Mouse (Mus musculus) cortical plate, adult 2 months (tissue): ENCODE results near the gene Arl8a. TPM values are rescaled to one million over a fixed set of nuclear protein-coding genes. Genes with fewer than 3 reads are reported as not detected.
A peak's percentile ranks its signal among the peaks of the same experiment; 100 is the strongest.

Source experiments
- H3K27ac ChIP-seq: fragments of 200-500 bp; 2 replicates; pipeline ENCODE4 v1.5.1; 2012; ENCODE audit warnings: low read length, control low read depth, inconsistent platforms; ENCODE audit not compliant: insufficient read depth
- H3K4me1 ChIP-seq: fragments of 200-500 bp; 2 replicates; pipeline ENCODE4 v1.6.1; 2011; ENCODE audit warnings: low read length; ENCODE audit not compliant: control insufficient read depth, insufficient read depth
- H3K4me3 ChIP-seq: fragments of 200-500 bp; 2 replicates; pipeline ENCODE4 v1.5.1; 2011; ENCODE audit warnings: mild to moderate bottlenecking, low read length, control low read depth; ENCODE audit not compliant: insufficient read depth
- CTCF ChIP-seq: fragments of 200-500 bp; IDR thresholded peaks from 2 replicates; pipeline ENCODE4 v1.5.1; 2011; ENCODE audit warnings: mild to moderate bottlenecking, control low read depth, low read length; ENCODE audit not compliant: insufficient read depth; ENCODE audit errors: extremely low read depth
- POLR2A ChIP-seq: fragments of 200-500 bp; IDR thresholded peaks from 2 replicates; pipeline ENCODE4 v1.6.1; 2011; ENCODE audit warnings: mild to moderate bottlenecking, low read length, control low read depth; ENCODE audit not compliant: insufficient read depth; ENCODE audit errors: extremely low read depth
- polyA plus RNA-seq: library from polyadenylated mRNA; depleted of rRNA; stranded (reverse); fragments of >200 nt; gene quantifications from 2 replicates; pipeline ENCODE4 v1.2.3, GENCODE M21; 2012

Gene Arl8a
- polyA plus RNA-seq, 1 experiment, result 358 TPM

- no peak for TF ChIP-seq POLR2A
- no peak for TF ChIP-seq CTCF
- Histone ChIP-seq H3K4me3 (peak overlapping the region; percentile 16; the same call in 1 of the 2 replicates), H3K4me1 (peaks cover 2% of the 10 kb centered on the region), H3K27ac (peak overlapping the region; percentile 8; the same call in 1 of the 2 replicates)
Observed at GRCm38 (mm10) chr1:135154011-135154410, 7.4 kb downstream of the Arl8a start.

- peaks cover 2% of the 10 kb centered on the region; the same call in 1 of the 2 replicates for H3K4me1 ChIP-seq
- TF ChIP-seq POLR2A, result peak; percentile 50; the same call in 1 of the 2 replicates
- peak; percentile 87 for TF ChIP-seq CTCF
- H3K4me3 ChIP-seq, result peak overlapping the region; percentile 16
- H3K27ac ChIP-seq, result 0 out of 2 replicates have a peak overlapping the region, but pooled peaks have one; percentile 2
Observed at GRCm38 (mm10) chr1:135154411-135154959, 7.9 kb downstream of the Arl8a start.

GRCm38 (mm10) chr1:135156300-135156699 is 9.7 kb downstream of the Arl8a start:
- H3K27ac ChIP-seq, result no peak overlapping the region
- no peak overlapping the region for H3K4me3 ChIP-seq
- H3K4me1 ChIP-seq, result peaks cover 1% of the 10 kb centered on the region; the same call in 1 of the 2 replicates
- TF ChIP-seq CTCF (no peak), POLR2A (no peak)

- TF ChIP-seq CTCF, result no peak
- TF ChIP-seq POLR2A, result 0 out of 2 replicates have a peak, but pooled peaks have one; percentile 11
- Histone ChIP-seq H3K27ac (0 out of 2 replicates have a peak overlapping the region, but pooled peaks have one; percentile 2), H3K4me1 (no peaks in the 10 kb centered on the region), H3K4me3 (no peak overlapping the region)
Observed at GRCm38 (mm10) chr1:135158633-135159032, 12.0 kb downstream of the Arl8a start.

GRCm38 (mm10) chr1:135159074-135159473 is 12.4 kb downstream of the Arl8a start:
- TF ChIP-seq POLR2A (no peak), CTCF (no peak)
- Histone ChIP-seq H3K4me3 (no peak overlapping the region), H3K27ac (no peak overlapping the region), H3K4me1 (no peaks in the 10 kb centered on the region)

- Histone ChIP-seq H3K27ac (no peak overlapping the region), H3K4me1 (no peaks in the 10 kb centered on the region), H3K4me3 (no peak overlapping the region)
- TF ChIP-seq CTCF (no peak), POLR2A (no peak)
Observed at GRCm38 (mm10) chr1:135159556-135160123, 13.0 kb downstream of the Arl8a start.

- no peak overlapping the region for H3K4me3 ChIP-seq
- no peaks in the 10 kb centered on the region for H3K4me1 ChIP-seq
- no peak for TF ChIP-seq CTCF
- TF ChIP-seq POLR2A, result no peak
- peak overlapping the region; percentile 66 for H3K27ac ChIP-seq
Observed at GRCm38 (mm10) chr1:135160411-135161050, 13.9 kb downstream of the Arl8a start.

- peak overlapping the region; percentile 15 for H3K4me3 ChIP-seq
- TF ChIP-seq POLR2A (peak; percentile 21; the same call in 1 of the 2 replicates), CTCF (no peak)
- no peaks in the 10 kb centered on the region for H3K4me1 ChIP-seq
- peak overlapping the region; percentile 63; the same call in 1 of the 2 replicates for H3K27ac ChIP-seq
Observed at GRCm38 (mm10) chr1:135162720-135163119, 16.1 kb downstream of the Arl8a start.

- peak within 1 kb of the TSS; percentile 40 for H3K4me3 ChIP-seq
- H3K4me1 ChIP-seq, result no peaks in the 10 kb centered on the region; the same call in 1 of the 2 replicates
- H3K27ac ChIP-seq, result peak within 1 kb of the TSS; percentile 42; the same call in 1 of the 2 replicates
- peak; percentile 72 for TF ChIP-seq POLR2A
- peak; percentile 40; the same call in 1 of the 2 replicates for TF ChIP-seq CTCF
Observed at GRCm38 (mm10) chr1:135167435-135167834, 20.8 kb downstream of the Arl8a start, which contains the start of gene Gpr37l1. Gene Gpr37l1 (minus strand): TSS chr1:135167681.
